Mouse (Mus musculus) brain, embryonic 14.5 days (tissue): Measurements from ENCODE around the gene Kcmf1.

ENCODE experiments used
- CTCF ChIP-seq: fragments of 200-500 bp; IDR thresholded peaks from 2 replicates; pipeline ENCODE4 v1.5.1; 2012; ENCODE audit warnings: inconsistent platforms, mild to moderate bottlenecking, moderate library complexity, borderline replicate concordance; ENCODE audit not compliant: insufficient read depth, insufficient read length; ENCODE audit errors: extremely low read depth
- POLR2A ChIP-seq: fragments of 200-500 bp; IDR thresholded peaks from 2 replicates; pipeline ENCODE4 v1.6.1; 2012; ENCODE audit warnings: mild to moderate bottlenecking, inconsistent platforms, borderline replicate concordance; ENCODE audit not compliant: poor library complexity, insufficient read depth, insufficient read length, severe bottlenecking; ENCODE audit errors: extremely low read depth

GRCm38 (mm10) chr6:72854256-72854655 lies 45.5 kb downstream of the Kcmf1 start:
- no peak for TF ChIP-seq CTCF
- TF ChIP-seq POLR2A = no peak
